Mouse (Mus musculus): Measurements from ENCODE around the gene Plod1. TPM values are rescaled to one million over a fixed set of nuclear protein-coding genes. Genes with fewer than 3 reads are reported as not detected.

Gene Plod1
- polyA plus RNA-seq, 1 experiment from 2014 or later, result 24.9 TPM

DNA sequence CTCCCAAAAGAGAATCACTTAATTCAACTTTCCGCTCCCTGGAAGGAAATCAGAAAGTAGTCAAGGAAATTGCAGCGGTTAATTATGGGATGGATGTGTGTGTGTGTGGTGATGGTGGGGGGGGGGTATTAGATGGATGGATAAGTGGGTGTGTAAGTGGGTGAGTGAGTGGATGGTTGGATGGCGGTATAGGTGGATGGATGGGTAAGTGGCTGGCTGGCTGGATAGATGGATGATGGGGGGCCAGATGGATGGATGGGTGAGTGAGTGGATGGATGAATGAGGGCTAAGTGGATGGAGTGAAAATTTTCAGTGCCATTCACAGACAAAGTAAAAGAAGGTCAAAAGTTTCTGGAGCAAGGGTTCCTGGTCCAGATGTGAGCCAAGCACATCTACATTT, 454 bp upstream of the Plod1 start:
- WGBS (ENCODE audit: insufficient replicate concordance), result 38% methylated on average over 3 of the region's 3 CpGs
- Histone ChIP-seq H3K4me1 (replicated peaks) (peaks cover 64% of the 10 kb centered on the region), H3K4me3 (replicated peaks) (peak overlapping the region; percentile 69), H3K36me3 (no peaks in the 10 kb centered on the region), H3K4me2 (peak overlapping the region; percentile 92), H3K27ac (no peak overlapping the region), H3K9me3 (replicated peaks) (no peaks in the 10 kb centered on the region), H3K27me3 (peaks cover 8% of the 10 kb centered on the region), H3K9ac (peak overlapping the region; percentile 73; the same call in 1 of the 2 replicates)
- no peak for DNase-seq
- ATAC-seq (ENCODE audit: low read depth), result no peak

DNA sequence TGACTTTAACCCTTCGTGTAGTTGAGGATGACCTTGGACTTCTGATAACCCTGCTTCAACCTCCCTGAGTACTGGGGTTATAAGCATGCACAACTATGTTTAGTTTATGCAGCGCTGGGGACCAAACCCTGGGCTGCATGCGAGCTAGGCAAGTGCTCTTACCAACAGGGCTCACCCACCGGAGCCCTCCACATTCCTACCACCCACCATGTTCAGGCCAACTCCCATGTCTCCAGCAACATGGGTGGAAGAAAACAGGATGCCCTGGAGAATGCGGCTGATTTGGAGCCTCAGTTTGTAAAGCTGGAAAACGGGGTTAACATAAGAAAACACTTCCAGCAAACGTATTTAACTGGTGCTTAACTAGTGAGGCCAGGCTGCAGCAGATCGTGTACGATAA, 663 bp downstream of the Plod1 start:
- Histone ChIP-seq H3K36me3 (no peaks in the 10 kb centered on the region; the same call in 1 of the 2 replicates), H3K4me3 (replicated peaks) (peak overlapping the region; percentile 69), H3K27ac (no peak overlapping the region), H3K27me3 (peaks cover 8% of the 10 kb centered on the region), H3K4me2 (peak overlapping the region; percentile 92), H3K4me1 (replicated peaks) (peaks cover 57% of the 10 kb centered on the region), H3K9ac (peak overlapping the region; percentile 73), H3K9me3 (replicated peaks) (no peaks in the 10 kb centered on the region)
- 16% methylated on average over 9 of the region's 9 CpGs for WGBS (ENCODE audit: insufficient replicate concordance)
- no peak for DNase-seq
- ATAC-seq (ENCODE audit: low read depth), result no peak

DNA sequence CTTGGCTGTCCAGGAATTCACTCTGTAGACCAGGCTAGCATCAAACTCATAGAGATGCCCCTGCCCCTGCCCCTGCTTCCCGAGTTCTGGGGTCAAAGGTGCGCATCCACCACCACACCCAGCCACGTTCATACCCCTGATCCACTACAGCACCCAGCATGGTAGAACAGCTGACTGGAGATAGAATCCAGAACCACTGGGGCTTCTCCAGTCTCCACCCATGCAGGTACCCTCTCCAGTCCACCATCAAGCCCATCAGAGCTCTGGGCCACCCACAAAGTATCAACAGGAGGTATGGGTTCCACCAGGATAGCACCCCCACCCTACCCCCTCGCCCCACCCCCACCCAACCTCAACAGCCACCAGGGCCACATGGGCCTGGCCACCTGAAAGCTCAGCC, 2.0 kb downstream of the Plod1 start:
- DNase-seq (no peak), ATAC-seq (ENCODE audit: low read depth) (no peak)
- H3K27ac ChIP-seq, result no peak overlapping the region
- peaks cover 3% of the 10 kb centered on the region; the same call in 1 of the 2 replicates for H3K36me3 ChIP-seq
- H3K9ac ChIP-seq, result no peak overlapping the region
- H3K4me2 ChIP-seq, result peak overlapping the region; percentile 92
- WGBS (ENCODE audit: insufficient replicate concordance), result 62% methylated on average over 4 of the region's 4 CpGs
- peaks cover 50% of the 10 kb centered on the region for H3K4me1 ChIP-seq (replicated peaks)
- H3K27me3 ChIP-seq, result peaks cover 8% of the 10 kb centered on the region
- H3K9me3 ChIP-seq (replicated peaks), result no peaks in the 10 kb centered on the region
- H3K4me3 ChIP-seq (replicated peaks), result no peak overlapping the region

DNA sequence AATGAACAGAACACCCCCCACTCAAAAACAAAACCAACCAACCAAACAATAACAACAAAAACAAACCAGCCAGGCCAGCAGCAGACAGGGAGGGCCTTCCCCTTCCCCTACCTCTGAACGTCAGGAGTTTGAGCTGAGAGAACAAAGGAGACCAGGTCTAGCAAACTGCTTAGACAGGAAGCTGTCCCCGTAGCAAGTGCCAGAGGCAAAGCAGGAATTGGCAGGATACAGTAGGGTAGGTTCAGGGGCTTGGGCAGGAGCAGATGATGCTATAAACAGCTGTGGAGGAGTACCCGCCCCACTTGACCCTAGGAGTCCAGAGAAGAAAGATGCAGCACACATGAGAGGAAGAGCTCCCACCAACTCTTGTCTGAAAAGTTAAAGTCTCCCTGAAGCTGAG, 2.4 kb downstream of the Plod1 start:
- H3K4me3 ChIP-seq (replicated peaks), result no peak overlapping the region
- 51% methylated on average over 3 of the region's 3 CpGs for WGBS (ENCODE audit: insufficient replicate concordance)
- no peak for ATAC-seq (ENCODE audit: low read depth)
- peaks cover 5% of the 10 kb centered on the region; the same call in 1 of the 2 replicates for H3K36me3 ChIP-seq
- H3K27ac ChIP-seq, result no peak overlapping the region
- H3K9ac ChIP-seq, result no peak overlapping the region
- H3K27me3 ChIP-seq, result peaks cover 8% of the 10 kb centered on the region
- DNase-seq, result no peak
- peak overlapping the region; percentile 92; the same call in 1 of the 2 replicates for H3K4me2 ChIP-seq
- H3K4me1 ChIP-seq (replicated peaks), result peaks cover 50% of the 10 kb centered on the region
- no peaks in the 10 kb centered on the region for H3K9me3 ChIP-seq (replicated peaks)

DNA sequence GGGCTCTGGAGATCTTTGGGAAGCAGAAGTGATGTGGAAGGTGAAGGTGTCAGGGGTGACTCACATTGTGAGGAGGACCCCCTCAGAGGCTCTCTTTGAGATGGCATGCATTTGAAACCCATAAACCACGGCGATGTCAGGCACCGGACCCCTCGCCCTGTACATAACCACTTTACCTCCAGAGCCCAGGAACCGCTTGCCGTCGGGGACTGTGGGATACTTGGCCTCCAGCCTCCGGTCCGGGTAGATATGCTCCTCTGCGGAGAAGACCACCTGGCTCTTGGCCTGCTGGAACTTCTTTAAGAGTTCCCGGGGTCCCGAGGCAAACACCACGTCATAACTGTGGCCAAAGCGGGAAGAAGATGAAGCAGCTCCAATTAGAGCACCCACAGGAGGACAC, 5.6 kb downstream of the Plod1 start:
- Histone ChIP-seq H3K36me3 (peaks cover 6% of the 10 kb centered on the region; the same call in 1 of the 2 replicates), H3K27me3 (no peaks in the 10 kb centered on the region), H3K9me3 (replicated peaks) (no peaks in the 10 kb centered on the region), H3K4me3 (replicated peaks) (no peak overlapping the region), H3K27ac (no peak overlapping the region), H3K9ac (no peak overlapping the region), H3K4me2 (no peak overlapping the region), H3K4me1 (replicated peaks) (peaks cover 31% of the 10 kb centered on the region)
- ATAC-seq (ENCODE audit: low read depth) (no peak), DNase-seq (no peak)
- WGBS (ENCODE audit: insufficient replicate concordance), result 85% methylated on average over 14 of the region's 14 CpGs

DNA sequence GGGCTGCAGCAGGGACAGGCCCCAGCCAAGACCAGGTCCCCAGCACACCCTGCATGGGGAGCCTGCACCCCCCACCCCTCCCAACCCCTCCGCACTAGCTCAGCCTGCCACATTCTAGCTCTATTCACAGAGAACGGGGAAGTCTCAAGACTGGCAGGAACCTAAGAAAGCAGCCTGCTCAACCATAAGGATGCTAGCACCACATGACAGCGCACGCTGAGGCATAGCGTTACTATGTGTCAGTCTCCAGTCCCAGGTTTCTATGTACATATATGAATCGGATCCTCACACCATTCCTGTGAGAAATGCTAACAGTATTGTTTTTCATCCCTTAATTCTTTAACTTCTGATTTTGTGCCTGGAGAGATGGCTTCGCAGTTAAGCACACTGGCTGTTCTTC, 8.0 kb downstream of the Plod1 start:
- Histone ChIP-seq H3K4me3 (replicated peaks) (no peak overlapping the region), H3K36me3 (peaks cover 20% of the 10 kb centered on the region), H3K4me2 (no peak overlapping the region), H3K9ac (no peak overlapping the region), H3K4me1 (replicated peaks) (peaks cover 9% of the 10 kb centered on the region; the same call in 1 of the 2 replicates), H3K9me3 (replicated peaks) (no peaks in the 10 kb centered on the region), H3K27ac (no peak overlapping the region), H3K27me3 (no peaks in the 10 kb centered on the region)
- ATAC-seq (ENCODE audit: low read depth), result 0 out of 2 replicates have a peak, but pooled peaks have one; percentile 21
- DNase-seq, result no peak
- 67% methylated on average over 7 of the region's 7 CpGs for WGBS (ENCODE audit: insufficient replicate concordance)

DNA sequence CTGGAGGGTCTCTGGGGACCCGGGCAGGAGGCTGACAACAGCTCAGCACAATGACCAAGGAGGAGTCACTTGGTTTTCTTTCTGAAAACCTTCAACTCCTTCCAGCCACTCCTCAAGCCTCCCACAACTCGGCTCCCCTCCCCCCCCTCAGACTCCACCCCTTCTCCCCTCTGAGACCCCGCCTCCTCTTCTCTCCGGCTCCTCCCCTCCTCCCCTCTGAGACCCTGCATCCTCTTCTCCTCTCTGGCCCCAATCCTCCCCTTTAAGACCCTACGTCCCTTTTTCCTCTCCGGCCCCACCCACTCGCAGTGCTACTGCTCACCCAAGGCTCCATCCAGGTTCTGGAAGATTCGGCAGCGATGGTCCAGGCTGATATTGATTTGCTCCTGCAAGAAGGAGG, 8.4 kb downstream of the Plod1 start:
- H3K4me3 ChIP-seq (replicated peaks), result no peak overlapping the region
- no peak overlapping the region for H3K4me2 ChIP-seq
- ATAC-seq (ENCODE audit: low read depth) (0 out of 2 replicates have a peak, but pooled peaks have one; percentile 8), DNase-seq (no peak)
- no peak overlapping the region for H3K9ac ChIP-seq
- 13% methylated on average over 9 of the region's 9 CpGs for WGBS (ENCODE audit: insufficient replicate concordance)
- no peaks in the 10 kb centered on the region for H3K27me3 ChIP-seq
- H3K4me1 ChIP-seq (replicated peaks), result peaks cover 9% of the 10 kb centered on the region; the same call in 1 of the 2 replicates
- no peaks in the 10 kb centered on the region for H3K9me3 ChIP-seq (replicated peaks)
- peaks cover 24% of the 10 kb centered on the region for H3K36me3 ChIP-seq
- H3K27ac ChIP-seq, result no peak overlapping the region

DNA sequence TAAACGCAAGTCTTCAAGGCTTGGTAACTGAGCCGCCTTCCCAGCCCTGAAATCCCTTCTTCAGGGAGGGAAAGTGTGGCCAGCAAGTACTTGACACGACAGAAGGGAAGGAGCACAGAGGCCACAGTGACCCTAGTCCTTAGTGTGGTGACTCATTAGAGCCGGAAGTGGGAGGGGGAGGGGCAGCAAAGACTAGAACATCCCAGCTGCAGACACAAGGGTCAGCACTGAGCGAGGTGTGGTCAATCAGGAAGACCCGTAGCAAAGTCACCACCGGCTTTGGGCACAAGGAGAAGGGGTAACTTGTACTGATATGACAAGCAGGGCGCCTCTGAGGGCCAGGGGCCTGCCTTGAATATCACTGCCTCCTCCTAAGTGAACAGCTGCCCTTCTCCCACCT, 8.9 kb downstream of the Plod1 start:
- WGBS (ENCODE audit: insufficient replicate concordance), result 24% methylated on average over 8 of the region's 8 CpGs
- H3K4me2 ChIP-seq, result no peak overlapping the region
- H3K36me3 ChIP-seq, result peaks cover 28% of the 10 kb centered on the region
- H3K9ac ChIP-seq, result no peak overlapping the region
- H3K9me3 ChIP-seq (replicated peaks), result no peaks in the 10 kb centered on the region
- ATAC-seq (ENCODE audit: low read depth) (peak; percentile 22; the same call in 1 of the 2 replicates), DNase-seq (no peak)
- no peak overlapping the region for H3K4me3 ChIP-seq (replicated peaks)
- no peaks in the 10 kb centered on the region for H3K27me3 ChIP-seq
- peaks cover 11% of the 10 kb centered on the region; the same call in 1 of the 2 replicates for H3K4me1 ChIP-seq (replicated peaks)
- H3K27ac ChIP-seq, result no peak overlapping the region

DNA sequence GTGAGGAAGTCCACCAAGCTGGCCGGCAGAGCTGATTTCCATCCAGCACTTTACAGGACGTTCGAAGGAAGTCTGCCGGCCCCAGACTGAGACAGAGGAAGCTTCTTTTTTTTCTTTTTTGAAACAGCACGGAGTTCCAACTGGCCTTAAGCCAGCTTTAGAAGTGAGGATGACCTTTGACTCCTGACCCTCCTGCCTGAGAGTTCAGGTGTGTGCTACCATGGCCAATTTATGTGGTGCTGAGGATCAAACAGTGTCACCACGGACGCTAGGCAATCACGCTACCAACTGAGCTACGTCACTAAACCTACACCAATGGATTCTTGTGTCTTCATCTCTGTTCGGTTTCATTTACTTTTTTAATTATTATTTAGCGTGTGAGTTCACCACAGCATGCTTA, 14.2 kb downstream of the Plod1 start:
- no peak for DNase-seq
- Histone ChIP-seq H3K4me1 (replicated peaks) (0 out of 2 replicates have a peak, but pooled peaks cover 2% of the 10 kb centered on the region), H3K9me3 (replicated peaks) (no peaks in the 10 kb centered on the region), H3K4me3 (replicated peaks) (no peak overlapping the region), H3K4me2 (no peak overlapping the region), H3K27me3 (no peaks in the 10 kb centered on the region), H3K9ac (no peak overlapping the region), H3K36me3 (peaks cover 30% of the 10 kb centered on the region), H3K27ac (no peak overlapping the region)
- ATAC-seq (ENCODE audit: low read depth), result no peak
- WGBS (ENCODE audit: insufficient replicate concordance), result 51% methylated on average over 11 of the region's 11 CpGs

DNA sequence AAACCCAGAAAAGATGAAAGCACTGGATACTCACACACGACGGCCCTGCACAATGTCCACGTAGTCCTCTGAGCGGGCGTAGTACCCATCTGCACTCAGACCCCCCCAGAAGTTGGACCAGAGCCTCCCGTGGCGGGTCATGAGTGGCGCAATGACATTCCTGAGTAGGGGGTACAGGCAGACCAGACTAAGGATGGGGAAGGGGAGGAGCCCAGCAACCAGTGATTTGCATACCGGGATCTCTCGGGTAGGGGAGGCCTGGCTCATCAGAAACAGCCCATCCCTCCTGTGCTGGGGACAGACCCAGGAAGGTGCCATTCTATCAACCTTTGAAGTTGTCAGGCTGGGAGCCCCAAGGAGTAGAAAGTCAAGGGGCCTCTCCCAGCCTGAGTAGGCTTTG, 15.6 kb downstream of the Plod1 start:
- H3K9me3 ChIP-seq (replicated peaks), result no peaks in the 10 kb centered on the region
- 0 out of 2 replicates have a peak, but pooled peaks cover 2% of the 10 kb centered on the region for H3K4me1 ChIP-seq (replicated peaks)
- WGBS (ENCODE audit: insufficient replicate concordance), result 66% methylated on average over 10 of the region's 10 CpGs
- no peak overlapping the region for H3K9ac ChIP-seq
- no peak for DNase-seq
- no peak for ATAC-seq (ENCODE audit: low read depth)
- H3K36me3 ChIP-seq, result peaks cover 36% of the 10 kb centered on the region
- H3K27ac ChIP-seq, result no peak overlapping the region
- no peaks in the 10 kb centered on the region for H3K27me3 ChIP-seq
- no peak overlapping the region for H3K4me2 ChIP-seq
- H3K4me3 ChIP-seq (replicated peaks), result no peak overlapping the region

DNA sequence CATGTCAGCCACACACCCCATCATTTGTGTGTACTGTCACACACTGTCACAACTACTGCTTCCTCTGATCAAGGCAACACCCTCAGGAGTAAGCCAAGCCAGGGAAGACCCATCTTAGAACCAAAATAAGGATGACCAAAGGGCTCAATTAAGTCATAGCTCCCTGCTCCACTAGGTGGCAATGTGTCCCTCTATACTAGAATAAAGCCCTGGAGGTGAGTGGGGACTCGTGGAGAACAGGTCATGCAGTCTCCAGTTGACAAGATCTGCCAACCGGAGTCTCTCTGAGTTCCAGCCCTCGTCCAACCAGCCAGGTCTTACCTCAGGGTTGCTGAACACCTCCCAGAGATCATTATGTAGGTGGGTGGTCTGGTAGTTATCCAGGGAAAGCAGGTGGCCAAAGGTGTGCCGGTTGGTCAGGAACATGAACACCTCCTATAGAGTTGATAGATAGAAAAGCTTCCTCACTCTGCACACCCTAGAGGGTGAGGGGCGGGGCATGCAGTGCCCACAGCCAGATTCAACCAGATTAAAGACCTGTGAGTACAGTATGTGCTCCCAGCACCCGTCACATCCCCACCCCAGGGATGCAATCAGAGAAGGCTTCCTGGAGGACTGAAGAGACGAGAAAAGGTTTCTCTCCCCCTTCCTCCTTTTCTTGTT, 18.0 kb downstream of the Plod1 start:
- no peak overlapping the region for H3K9ac ChIP-seq
- no peaks in the 10 kb centered on the region for H3K27me3 ChIP-seq
- 37% methylated on average over 7 of the region's 7 CpGs for WGBS (ENCODE audit: insufficient replicate concordance)
- 0 out of 2 replicates have a peak, but pooled peaks cover 2% of the 10 kb centered on the region for H3K4me1 ChIP-seq (replicated peaks)
- H3K36me3 ChIP-seq, result peaks cover 31% of the 10 kb centered on the region
- DNase-seq (no peak), ATAC-seq (ENCODE audit: low read depth) (peak; percentile 21; the same call in 1 of the 2 replicates)
- no peak overlapping the region for H3K4me2 ChIP-seq
- H3K9me3 ChIP-seq (replicated peaks), result no peaks in the 10 kb centered on the region
- H3K4me3 ChIP-seq (replicated peaks), result no peak overlapping the region
- no peak overlapping the region for H3K27ac ChIP-seq

DNA sequence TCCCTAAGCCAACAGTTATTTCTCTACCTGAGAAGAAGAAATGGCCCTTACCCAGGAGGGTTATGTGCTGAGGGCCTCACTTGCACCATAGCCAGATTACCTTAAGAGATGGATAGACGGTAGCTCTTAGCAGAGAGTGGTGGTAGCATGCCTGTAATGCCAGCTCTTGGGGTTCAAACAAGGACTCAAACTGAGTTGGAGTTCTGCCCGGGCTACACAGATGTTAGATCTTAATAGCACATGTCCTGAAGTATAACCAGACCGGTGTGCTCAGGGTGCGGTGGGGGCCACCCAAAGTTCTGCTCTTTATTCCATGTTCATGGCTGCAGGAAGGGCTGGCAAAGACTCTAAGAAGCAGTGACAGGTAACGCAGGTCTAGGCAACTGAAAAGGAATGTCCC, 27.1 kb downstream of the Plod1 start:
- DNase-seq, result no peak

More for the DNA sequence above, 27.1 kb downstream of the Plod1 start:
- H3K4me3 ChIP-seq (replicated peaks), result no peak overlapping the region
- no peak for ATAC-seq (ENCODE audit: low read depth)
- peaks cover 22% of the 10 kb centered on the region for H3K36me3 ChIP-seq
- 71% methylated on average over 5 of the region's 5 CpGs for WGBS (ENCODE audit: insufficient replicate concordance)
- no peak overlapping the region for H3K9ac ChIP-seq
- peaks cover 5% of the 10 kb centered on the region for H3K4me1 ChIP-seq (replicated peaks)
- no peaks in the 10 kb centered on the region for H3K27me3 ChIP-seq
- no peaks in the 10 kb centered on the region for H3K9me3 ChIP-seq (replicated peaks)
- H3K27ac ChIP-seq, result no peak overlapping the region
- H3K4me2 ChIP-seq, result no peak overlapping the region
